Mouse (Mus musculus): ENCODE measurements around the gene Commd9.

GRCm38 (mm10) chr2:101925183-101925582, 39.1 kb downstream of the Commd9 start:
- no peak for TF ChIP-seq CTCF (IDR thresholded peaks at IDR 0.05; ENCODE audit: low read depth)
- no peak for TF ChIP-seq EP300 (IDR thresholded peaks at IDR 0.05; ENCODE audit: low read depth)
